Mouse (Mus musculus): ENCODE data around the gene Ccdc24.

Ccdc24 gene

DNA sequence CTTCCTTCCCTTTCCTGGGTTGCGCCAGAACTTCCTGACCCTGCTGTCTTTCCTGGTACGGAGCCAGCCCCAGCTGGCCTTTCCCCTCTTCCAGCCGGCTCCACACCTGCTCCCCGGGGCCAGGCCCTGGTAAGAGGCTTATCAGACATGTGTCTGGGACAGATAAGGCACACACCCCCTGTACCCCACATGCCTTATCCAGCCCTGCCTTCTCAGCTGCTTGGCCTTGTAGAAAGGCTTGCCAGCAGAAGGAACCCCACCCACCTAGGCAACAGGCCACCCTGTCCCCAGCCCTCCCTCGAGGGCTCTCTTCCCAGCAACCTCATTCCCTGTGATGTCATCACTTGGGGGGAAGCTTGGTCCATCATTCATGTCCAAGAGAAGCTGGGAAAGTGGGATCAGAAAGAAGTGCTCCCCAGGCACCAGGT is 42.2 kb downstream of the Ccdc24 start:
- peak; percentile 41 to 52 for DNase-seq (ENCODE audit: low spot score in 2 of 2)

DNA sequence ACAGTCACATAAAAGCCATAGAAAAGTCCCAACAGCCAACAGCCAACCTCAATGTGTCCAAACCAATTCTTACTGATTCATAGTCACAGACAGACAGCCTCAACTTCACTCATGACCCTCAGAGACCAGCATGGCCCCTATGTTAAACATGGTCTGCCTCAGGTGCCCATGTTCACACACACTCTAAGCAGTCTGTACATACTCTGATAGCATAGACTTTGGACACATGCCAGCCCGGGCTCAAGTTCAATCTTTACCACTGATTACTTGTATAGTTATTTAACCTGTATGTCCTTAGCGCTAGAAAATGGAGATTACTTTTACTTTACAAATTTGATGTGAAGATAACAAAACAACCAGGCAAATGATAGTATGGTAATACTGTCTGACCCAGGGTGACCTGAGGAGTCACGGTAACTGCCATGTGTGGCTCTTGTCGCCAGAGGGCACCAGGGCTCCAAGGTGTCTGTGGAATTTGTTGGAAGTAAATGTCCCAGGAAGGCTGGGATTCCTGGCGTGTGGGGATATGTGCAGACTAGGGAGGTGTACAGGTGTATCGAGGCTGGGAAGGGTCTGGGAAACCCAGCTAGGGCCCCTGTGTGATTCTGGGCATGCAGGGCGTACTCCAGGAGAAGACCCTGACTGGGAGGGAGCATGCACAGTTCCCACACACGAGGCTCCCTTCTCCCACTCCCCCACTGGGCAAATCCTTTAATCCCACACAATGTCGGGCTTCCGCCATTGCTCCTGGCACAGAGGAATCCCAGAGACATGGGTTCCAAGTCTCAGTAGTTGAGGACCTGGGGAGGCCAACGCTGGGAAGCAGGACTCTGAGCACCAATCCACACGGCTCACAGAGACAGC is 42.9 kb downstream of the Ccdc24 start:
- peak; percentile 54 to 69 for DNase-seq (ENCODE audit: low spot score in 2 of 2)

DNA sequence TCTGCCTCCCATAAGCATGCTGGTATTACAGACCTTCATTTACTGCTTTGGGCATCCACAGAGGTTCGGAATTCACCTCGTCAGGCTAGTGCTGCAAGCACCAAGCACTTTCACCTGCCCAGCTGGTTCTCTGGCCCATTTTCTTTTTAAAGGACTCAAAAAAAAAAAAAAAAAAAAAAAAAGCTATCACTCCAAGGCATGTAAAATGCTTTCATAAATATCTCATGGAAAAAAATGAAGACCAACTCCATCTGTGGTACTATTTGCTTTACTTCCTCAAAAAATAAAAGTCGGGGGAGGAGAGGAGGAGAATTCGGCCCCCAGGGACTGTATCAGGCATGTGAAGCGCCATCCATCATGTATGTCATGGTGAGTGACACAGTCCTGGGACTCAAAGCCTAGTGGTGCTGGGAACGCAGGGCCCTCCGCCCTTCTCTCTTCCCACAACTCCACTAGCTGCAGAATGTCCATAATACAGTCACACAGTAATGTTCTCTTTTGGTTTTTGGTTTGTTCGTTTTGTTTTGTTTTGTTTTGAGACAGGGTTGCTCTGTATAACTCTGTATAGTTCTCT is 43.7 kb downstream of the Ccdc24 start:
- DNase-seq (ENCODE audit: low spot score in 2 of 2), result no peak

DNA sequence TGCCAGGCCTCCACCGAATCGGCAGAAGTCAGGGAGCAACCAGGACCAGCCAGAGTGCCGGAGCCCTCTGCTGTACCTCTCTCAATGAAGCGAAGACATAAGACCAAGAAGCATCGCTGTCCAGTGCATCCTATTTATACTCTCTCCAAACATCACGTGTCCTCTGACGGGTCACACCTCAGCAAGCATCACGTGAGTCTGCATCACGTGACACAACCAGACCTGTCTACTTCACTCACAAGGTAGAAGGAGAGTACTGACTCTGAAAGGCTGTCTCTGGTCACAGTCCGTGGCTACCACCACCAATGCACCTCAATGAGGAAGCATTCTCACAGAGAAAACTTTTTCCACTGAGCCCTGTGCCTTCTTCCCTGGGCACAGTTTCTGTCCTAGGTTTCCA is 54.3 kb downstream of the Ccdc24 start:
- no peak for DNase-seq (ENCODE audit: low spot score in 2 of 2)

DNA sequence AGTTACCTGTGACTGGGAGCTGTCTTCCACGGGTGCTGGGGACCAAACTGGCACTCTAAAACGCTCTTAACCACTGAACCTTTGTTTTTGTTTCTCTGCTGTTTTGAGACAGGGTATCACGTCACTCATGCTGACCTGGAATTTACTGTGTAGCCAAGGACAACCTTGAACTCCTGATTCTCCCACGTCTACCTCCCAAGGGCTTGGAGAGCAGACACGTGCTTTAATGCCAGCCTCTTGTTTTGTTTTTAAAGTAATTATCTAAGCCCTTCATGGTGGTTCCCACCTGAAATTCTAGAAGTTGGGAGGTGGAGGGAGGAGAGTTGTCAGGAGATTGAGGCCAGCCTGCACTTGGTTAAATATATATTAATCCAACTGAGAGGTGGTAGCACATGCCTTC is 55.6 kb downstream of the Ccdc24 start:
- DNase-seq (ENCODE audit: low spot score in 2 of 2), result no peak

Data from urinary bladder, postnatal 36 days (tissue).